Mouse (Mus musculus): ENCODE measurements around the gene Muc13.

Gene Muc13

GRCm38 (mm10) chr16:33863208-33863751 is 69.4 kb downstream of the Muc13 start:
- DNase-seq (ENCODE audit: low spot score): no peak

Measured in testis, postnatal 10 days (tissue).